Mouse (Mus musculus): ENCODE data around the gene Selenov. TPM values are rescaled to one million over a fixed set of nuclear protein-coding genes. Genes with fewer than 3 reads are reported as not detected.
"Not testable (repeated sequence)": the region's sequence is repeated elsewhere in the genome, so short reads cannot be mapped to it uniquely, and the experiment has no call there.

Selenov gene
- total RNA-seq, 2 experiments from 2014 or later = 0.87 TPM

- no peak for DNase-seq (ENCODE audit: low spot score in 2 of 2)
These were observed 8.0 kb upstream of the Selenov start for GRCm38 (mm10) chr7:28298837-28299625.

DNA sequence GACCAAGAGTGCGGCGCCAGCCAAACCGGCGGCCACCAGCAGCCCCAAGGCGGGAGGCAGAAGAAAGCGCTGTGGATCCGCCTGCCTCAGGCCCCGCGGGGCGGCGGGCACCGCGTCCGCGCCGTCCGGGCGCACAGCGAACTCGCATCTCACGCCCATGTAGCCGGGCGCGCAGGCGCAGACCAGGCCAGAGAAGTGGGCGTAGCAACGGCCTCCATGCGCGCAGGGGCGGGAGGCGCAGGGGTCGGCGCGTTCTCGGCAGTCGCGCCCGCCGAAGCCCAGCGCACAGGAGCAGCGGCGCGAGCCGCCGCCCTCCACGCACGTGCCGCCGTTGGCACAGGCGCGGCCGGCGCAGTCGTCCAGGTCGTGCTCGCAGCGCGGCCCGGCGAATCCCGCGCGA lies 3.5 kb upstream of the Selenov start:
- peak in 1 of 2 experiments; percentile 35 for DNase-seq (ENCODE audit: low spot score in 2 of 2)

DNA sequence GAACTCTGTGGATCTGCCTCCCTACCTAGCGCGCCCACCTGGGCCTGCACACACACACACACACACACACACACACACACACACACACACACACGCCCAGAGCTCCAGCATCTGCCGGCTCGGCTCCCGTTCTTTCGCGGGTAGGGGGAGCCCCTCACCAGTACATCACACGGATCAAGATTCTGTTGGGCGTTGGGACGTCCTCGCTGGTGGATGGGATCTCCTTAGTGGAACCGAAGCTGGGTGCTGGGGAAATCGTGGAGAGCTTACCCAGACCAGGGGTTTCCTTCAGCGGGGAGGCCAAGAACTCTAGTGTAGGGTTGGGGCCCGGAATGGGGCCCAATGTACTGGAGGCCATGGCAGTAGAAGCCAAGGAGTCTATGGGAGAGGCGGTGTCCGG lies 821 bp downstream of the Selenov start:
- no peak for DNase-seq (ENCODE audit: low spot score in 2 of 2)

- DNase-seq (ENCODE audit: low spot score in 2 of 2) = no peak
These were observed 10.4 kb downstream of the Selenov start for GRCm38 (mm10) chr7:28280630-28281029.

DNA sequence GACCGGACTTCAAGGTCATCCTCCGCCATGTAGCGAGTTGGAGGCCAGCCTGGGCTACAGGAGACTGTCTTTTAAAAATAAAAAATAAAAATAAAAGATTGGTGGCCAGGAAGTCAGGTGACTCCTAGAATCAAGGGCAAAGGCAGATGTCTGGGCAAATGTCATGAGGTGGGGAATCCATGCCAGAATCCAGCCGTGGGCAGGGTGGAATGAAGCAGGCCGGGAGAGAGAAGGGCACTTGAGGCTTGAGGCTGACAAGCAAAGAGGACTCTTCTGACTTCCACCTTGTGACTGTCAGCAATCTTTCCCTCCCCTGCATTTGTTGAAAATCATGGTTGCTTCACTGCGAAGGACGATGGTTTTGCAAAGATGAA lies 12.7 kb downstream of the Selenov start:
- no peak for DNase-seq (ENCODE audit: low spot score in 2 of 2)

GRCm38 (mm10) chr7:28277615-28278278 lies 13.2 kb downstream of the Selenov start, which contains the start of gene Eid2b:
Gene Eid2b (plus strand): TSS chr7:28277739.
- peak; percentile 89 to 95 for DNase-seq (ENCODE audit: low spot score in 2 of 2)

GRCm38 (mm10) chr7:28277237-28277614 lies 13.8 kb downstream of the Selenov start:
- DNase-seq (ENCODE audit: low spot score in 2 of 2) = no peak

DNA sequence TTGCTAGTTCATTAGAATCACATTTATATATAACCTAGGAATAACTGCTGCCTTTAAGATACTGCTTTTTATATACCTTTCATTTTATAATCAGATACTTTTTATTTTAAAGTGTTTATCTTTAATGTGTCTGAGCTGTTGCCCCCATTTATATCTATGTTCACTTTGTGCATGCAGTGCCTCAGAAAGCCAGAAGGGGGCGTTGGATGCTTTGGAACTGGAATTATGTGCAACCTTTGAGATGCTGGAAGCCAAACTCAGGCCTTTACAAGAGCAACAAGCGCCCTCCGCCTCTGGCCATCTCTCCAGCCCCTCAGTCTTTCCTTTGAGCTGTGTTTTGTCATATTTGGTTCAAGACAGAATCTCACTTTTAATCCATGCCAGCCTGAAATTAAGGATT lies 19.2 kb downstream of the Selenov start:
- no peak for DNase-seq (ENCODE audit: low spot score in 2 of 2)

DNA sequence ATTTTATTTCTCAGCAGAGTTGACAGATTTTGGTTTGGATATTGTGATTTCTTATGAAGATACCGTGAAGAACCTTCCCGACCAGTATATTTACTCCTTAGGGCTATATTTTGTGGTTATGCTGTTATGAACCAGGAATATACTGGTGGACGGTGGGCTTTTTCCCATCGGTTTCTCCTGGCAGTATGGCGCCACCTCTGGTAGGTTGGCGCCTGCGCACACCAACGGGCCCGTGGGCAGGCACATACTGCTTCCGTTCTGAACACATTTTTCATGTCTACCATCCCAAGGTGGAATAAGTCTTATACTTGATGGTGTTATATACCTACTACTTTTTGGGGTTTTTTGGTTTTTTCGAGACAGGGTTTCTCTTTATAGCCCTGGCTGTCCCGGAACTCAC lies 21.6 kb downstream of the Selenov start:
- no peak for DNase-seq (ENCODE audit: low spot score in 2 of 2)

DNA sequence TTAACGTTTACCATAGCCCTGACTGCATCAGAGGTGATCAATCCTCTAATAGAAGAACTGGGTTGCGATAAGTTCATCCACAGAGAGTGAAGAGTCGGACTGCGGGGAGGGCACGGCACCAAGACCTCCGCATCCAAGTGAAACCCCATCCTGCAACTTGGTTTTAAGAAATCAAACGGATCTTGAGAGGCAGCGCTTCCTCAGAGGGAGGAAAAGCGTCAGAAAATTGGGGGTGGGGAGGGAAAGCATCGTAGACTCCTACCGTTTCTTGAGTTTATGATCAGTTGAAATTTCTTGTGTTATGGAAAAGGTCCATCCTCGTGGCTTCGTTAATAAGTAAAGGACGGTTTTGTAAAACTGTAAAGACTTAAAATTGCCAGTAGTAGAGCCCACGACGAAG lies 22.4 kb downstream of the Selenov start:
- no peak for DNase-seq (ENCODE audit: low spot score in 2 of 2)

DNA sequence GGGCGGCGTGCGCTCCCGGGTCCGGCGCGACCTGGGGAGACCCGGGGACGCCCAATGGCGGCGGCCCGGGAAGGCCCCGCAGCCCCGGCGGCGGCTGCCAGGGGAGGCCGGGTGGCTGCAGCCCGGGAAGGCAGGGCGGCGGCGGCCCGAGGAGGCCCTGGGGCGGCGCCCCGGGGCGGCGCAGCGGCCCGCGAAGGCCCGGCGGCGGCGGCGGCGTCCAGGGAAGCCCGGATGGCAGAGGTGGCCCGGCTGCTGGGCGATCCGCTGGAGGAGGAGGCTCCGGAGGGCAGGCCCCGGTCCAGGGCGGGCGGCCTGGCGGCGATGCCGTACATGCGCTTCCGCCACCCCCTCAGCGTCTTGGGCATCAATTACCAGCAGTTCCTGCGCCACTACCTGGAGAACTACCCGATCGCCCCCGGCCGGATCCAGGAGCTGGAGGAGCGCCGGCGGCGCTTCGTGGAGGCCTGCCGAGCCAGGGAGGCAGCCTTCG lies 22.9 kb downstream of the Selenov start:
- DNase-seq (ENCODE audit: low spot score in 2 of 2) = peak in 1 of 2 experiments; percentile 33

DNA sequence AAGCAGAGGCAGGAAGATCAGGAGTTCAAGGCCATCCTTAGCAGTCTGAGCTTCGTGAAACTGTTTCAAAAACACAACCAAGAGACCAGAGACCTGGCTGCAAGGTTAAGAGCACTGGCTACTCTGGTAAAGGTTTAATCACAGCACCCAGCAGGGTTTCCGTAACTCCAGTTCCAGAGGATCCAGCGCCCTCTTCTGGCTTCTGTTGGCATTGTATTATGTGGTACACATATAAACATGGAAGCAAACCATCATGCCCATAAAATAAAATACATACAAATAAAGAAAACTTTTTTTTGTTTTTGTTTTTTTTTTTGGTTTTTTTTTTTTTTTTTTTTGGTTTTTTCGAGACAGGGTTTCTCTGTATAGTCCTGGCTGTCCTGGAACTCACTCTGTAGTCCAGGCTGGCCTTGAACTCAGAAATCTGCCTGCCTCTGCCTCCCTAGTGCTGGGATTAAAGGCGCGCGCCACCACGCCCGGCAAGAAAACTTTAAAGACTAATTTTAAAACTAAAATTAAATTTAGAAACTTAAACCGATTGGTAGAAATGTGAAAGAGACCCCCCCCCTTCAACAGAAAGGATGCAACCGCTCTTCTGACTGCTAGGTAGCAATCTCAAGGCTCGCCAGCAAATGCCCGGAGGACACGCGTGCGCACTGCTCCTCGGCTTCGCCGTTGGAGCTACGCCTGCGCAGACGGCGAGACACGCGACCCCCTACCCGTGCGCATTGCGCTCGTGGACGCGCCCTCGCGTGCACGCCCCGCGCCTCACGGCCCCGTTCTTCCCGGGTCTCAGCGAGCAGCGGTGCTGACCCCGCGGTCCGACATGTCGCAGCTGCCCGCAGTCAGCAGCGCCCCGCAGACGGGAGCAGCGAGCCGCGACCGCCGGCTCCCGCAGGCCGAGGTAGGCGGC lies 23.6 kb downstream of the Selenov start, which contains the start of gene Eid2:
Gene Eid2, plus strand, starts transcription at position 753 of the 913 bp plus-strand sequence.
- DNase-seq (ENCODE audit: low spot score in 2 of 2) = peak; percentile 60 to 77

GRCm38 (mm10) chr7:28265391-28265790 lies 25.6 kb downstream of the Selenov start:
- DNase-seq (ENCODE audit: low spot score in 2 of 2) = no peak

GRCm38 (mm10) chr7:28263786-28264185 lies 27.2 kb downstream of the Selenov start:
- peak; percentile 42 to 52 for DNase-seq (ENCODE audit: low spot score in 2 of 2)

GRCm38 (mm10) chr7:28262861-28263260 lies 28.1 kb downstream of the Selenov start:
- DNase-seq (ENCODE audit: low spot score in 2 of 2) = no peak

- no peak for DNase-seq (ENCODE audit: low spot score in 2 of 2)
These were observed 35.5 kb downstream of the Selenov start for GRCm38 (mm10) chr7:28255476-28255875.

- no peak for DNase-seq (ENCODE audit: low spot score in 2 of 2)
These were observed 36.4 kb downstream of the Selenov start for GRCm38 (mm10) chr7:28254591-28254990.

GRCm38 (mm10) chr7:28251976-28252375 lies 39.0 kb downstream of the Selenov start:
- no peak for DNase-seq (ENCODE audit: low spot score in 2 of 2)

GRCm38 (mm10) chr7:28248957-28249356 lies 42.0 kb downstream of the Selenov start:
- DNase-seq (ENCODE audit: low spot score in 2 of 2) = no peak

DNA sequence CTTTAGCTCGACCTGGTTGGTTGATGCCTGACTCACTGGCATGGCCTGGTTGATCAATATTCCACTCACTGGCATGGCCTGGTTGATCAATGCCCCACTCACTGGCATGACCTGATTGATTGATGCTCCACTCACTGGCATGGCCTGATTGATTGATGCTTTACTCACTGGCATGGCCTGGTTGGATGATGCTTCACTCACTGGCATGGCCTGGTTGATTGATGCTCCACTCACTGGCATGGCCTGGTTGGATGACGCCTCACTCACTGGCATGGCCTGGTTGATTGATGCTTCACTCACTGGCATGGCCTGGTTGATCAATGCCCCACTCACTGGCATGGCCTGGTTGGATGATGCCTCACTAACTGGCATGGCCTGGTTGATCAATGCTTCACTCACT lies 47.0 kb downstream of the Selenov start:
- DNase-seq (ENCODE audit: low spot score in 2 of 2) = not testable (repeated sequence)

All from adrenal gland, postnatal 4 days (tissue).